Mouse (Mus musculus) kidney, embryonic 15.5 days (tissue): ENCODE measurements around the gene Havcr2. TPM values are rescaled to one million over a fixed set of nuclear protein-coding genes. Genes with fewer than 3 reads are reported as not detected.
"Not testable (repeated sequence)": the region's sequence is repeated elsewhere in the genome, so short reads cannot be mapped to it uniquely, and the experiment has no call there.

Experiments used
- ATAC-seq: fragments of 200-750 bp; cut with Nextera tagmentation; replicated peaks from 2 replicates; pipeline ENCODE4 v1.8.0; 2017; ENCODE audit warnings: moderate TSS enrichment; ENCODE audit not compliant: low FRiP score
- H3K27ac ChIP-seq: fragments of 300-500 bp; sonication (generic); 2 replicates; pipeline ENCODE4 v1.5.1; 2015; ENCODE audit warnings: mild to moderate bottlenecking, inconsistent platforms
- H3K27me3 ChIP-seq: fragments of 300-500 bp; sonication (generic); 2 replicates; pipeline ENCODE4 v1.6.1; 2015; ENCODE audit warnings: inconsistent platforms
- H3K36me3 ChIP-seq: fragments of 300-500 bp; sonication (generic); 2 replicates; pipeline ENCODE4 v1.6.1; 2015; ENCODE audit warnings: inconsistent platforms
- H3K4me1 ChIP-seq: fragments of 300-500 bp; sonication (generic); 2 replicates; pipeline ENCODE4 v1.6.1; 2015; ENCODE audit warnings: inconsistent platforms
- H3K4me2 ChIP-seq: fragments of 300-500 bp; sonication (generic); 2 replicates; pipeline ENCODE4 v1.6.1; 2015; ENCODE audit warnings: moderate library complexity, mild to moderate bottlenecking, inconsistent platforms
- H3K4me3 ChIP-seq: fragments of 300-500 bp; sonication (generic); replicated peaks from 2 replicates; pipeline ENCODE4 v1.5.1; 2015; ENCODE audit warnings: mild to moderate bottlenecking, inconsistent platforms
- H3K9ac ChIP-seq: fragments of 300-500 bp; sonication (generic); 2 replicates; pipeline ENCODE4 v1.6.1; 2015; ENCODE audit warnings: mild to moderate bottlenecking, inconsistent platforms
- H3K9me3 ChIP-seq: fragments of 300-500 bp; sonication (generic); replicated peaks from 2 replicates; pipeline ENCODE4 v1.6.1; 2016; ENCODE audit warnings: inconsistent platforms
- WGBS: fragments of 180-500 bp; shearing (Covaris S2); methylation state at CpG from one replicate; pipeline ENCODE4 v1.1.7; 2015; ENCODE audit warnings: mixed read lengths; 5-methylcytosine and 5-hydroxymethylcytosine counted together
- polyA plus RNA-seq: library from polyadenylated mRNA; unstranded; fragments of >200 nt; fragmentation: Nextera tagmentation; extraction: Ambion mirVana; gene quantifications from 2 replicates; pipeline ENCODE4 v1.2.1, GENCODE M21; 2015

Havcr2 gene
- polyA plus RNA-seq: 0.09 TPM in 1 of 2 replicates, not detected in the other

DNA sequence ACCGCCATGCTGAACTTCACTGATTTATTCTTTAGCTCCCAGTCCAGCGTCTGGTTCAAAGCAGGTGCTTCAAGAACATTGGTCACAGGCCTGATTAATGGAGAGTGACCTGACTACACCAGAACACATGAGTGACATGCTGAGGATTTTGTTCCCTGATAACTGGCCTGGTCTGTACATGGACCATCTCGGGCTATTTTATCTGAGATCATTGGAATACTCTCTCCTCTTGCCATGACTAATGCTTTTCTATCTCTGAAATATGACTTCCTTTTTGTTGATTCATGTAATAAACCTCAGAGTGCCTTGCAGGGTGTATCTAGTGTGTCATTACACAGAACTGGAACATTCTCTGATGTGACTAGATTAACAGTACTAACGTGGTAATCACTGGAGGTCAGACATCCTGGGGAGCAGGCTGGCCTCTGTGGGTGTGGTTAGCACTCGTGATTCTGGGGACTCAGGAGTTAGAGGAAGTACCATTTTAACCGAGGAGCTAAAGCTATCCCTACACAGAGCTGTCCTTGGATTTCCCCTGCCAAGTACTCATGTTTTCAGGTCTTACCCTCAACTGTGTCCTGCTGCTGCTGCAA is at the start of gene Havcr2:
Havcr2 (plus strand) TSS at position 483 of the 593 bp plus-strand sequence.
- WGBS: 74% methylated on average over 6 of the region's 6 CpGs
- Histone ChIP-seq H3K4me3 (no peak within 1 kb of the TSS), H3K4me2 (no peak within 1 kb of the TSS), H3K4me1 (no peaks in the 10 kb centered on the region), H3K27me3 (no peaks in the 10 kb centered on the region), H3K36me3 (no peaks in the 10 kb centered on the region), H3K9ac (no peak within 1 kb of the TSS), H3K27ac (no peak within 1 kb of the TSS), H3K9me3 (no peaks in the 10 kb centered on the region)
- no peak for ATAC-seq

DNA sequence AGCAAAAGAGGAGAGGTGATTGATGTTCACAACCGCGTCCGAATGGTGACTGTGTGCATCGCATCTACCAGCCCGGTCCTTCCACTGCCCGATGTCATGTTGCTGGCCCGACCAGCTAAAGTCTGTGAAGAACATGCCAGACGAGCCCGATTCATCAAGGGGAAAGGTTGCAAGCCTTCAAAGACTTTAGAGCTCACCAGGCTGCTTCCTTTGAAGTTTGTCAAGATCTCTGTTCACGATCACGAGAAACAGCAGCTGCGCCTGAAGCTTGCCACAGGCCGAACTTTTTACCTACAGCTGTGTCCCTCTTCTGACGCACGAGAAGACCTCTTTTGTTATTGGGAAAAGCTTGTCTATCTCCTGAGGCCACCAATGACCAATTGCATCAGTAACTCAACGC is 49.7 kb upstream of the Havcr2 start:
- no peaks in the 10 kb centered on the region for H3K36me3 ChIP-seq
- H3K27me3 ChIP-seq: 0 out of 2 replicates have a peak, but pooled peaks cover 6% of the 10 kb centered on the region
- H3K9me3 ChIP-seq: no peaks in the 10 kb centered on the region
- H3K9ac ChIP-seq: no peak overlapping the region
- no peak overlapping the region for H3K27ac ChIP-seq
- peaks cover 4% of the 10 kb centered on the region for H3K4me1 ChIP-seq
- no peak for ATAC-seq
- 85% methylated on average over 16 of the region's 16 CpGs for WGBS
- H3K4me3 ChIP-seq: no peak overlapping the region
- H3K4me2 ChIP-seq: no peak overlapping the region

DNA sequence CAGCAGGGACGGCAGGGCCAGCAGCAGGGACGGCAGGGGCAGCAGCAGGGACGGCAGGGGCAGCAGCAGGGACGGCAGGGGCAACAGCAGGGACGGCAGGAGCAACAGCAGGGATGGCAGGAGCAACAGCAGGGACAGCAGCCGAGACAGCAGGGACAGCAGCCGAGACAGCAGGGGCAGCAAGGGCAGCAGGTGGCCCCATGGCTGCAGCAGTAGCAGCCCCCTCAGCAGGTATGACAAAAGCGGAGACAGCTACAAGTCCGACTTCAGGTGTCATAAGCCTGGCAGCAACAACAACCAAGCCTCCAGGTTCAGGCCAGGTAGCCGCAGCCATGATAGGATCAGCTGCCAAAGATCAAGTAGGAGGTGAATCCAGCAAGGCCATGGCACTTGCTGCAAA is 48.0 kb upstream of the Havcr2 start:
- ATAC-seq: no peak
- Histone ChIP-seq H3K9ac (no peak overlapping the region), H3K4me2 (no peak overlapping the region), H3K27me3 (0 out of 2 replicates have a peak, but pooled peaks cover 6% of the 10 kb centered on the region), H3K9me3 (no peaks in the 10 kb centered on the region), H3K27ac (no peak overlapping the region), H3K4me1 (peaks cover 1% of the 10 kb centered on the region), H3K36me3 (no peaks in the 10 kb centered on the region), H3K4me3 (no peak overlapping the region)
- 39% methylated on average over 10 of the region's 10 CpGs for WGBS

DNA sequence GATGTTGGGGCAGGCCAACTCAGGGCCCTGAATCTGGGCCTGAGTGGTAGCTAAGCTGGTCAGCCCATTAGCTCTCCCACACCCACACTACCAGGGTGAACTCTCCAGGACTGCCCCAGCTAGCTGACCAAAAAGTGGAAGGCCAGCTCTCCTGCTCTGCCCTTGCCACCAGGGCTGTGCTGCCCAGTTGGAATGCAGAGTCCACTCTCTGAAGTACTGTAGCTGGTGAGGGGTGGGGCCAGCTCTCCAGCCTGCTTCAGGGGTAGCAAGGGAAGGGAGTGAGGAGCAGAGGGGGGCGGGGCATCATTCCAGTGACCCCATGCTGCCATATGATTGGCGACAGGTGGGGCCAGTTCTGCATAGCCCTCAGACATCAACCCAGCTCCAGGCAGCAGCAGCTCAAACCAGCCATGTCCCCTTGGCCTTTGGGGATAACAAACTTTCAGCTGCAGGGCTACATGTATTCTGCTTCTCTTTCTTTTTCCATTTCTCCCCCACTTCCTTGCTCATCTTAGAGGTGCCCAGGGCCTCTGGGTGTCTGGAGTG is 44.6 kb upstream of the Havcr2 start:
- no peaks in the 10 kb centered on the region for H3K36me3 ChIP-seq
- 0 out of 2 replicates have a peak, but pooled peaks cover 3% of the 10 kb centered on the region for H3K27me3 ChIP-seq
- H3K27ac ChIP-seq: no peak overlapping the region
- peak; percentile 52; the same call in 1 of the 2 replicates for ATAC-seq
- no peaks in the 10 kb centered on the region for H3K4me1 ChIP-seq
- 43% methylated on average over 2 of the region's 2 CpGs for WGBS
- no peak overlapping the region for H3K9ac ChIP-seq
- H3K4me3 ChIP-seq: no peak overlapping the region
- H3K4me2 ChIP-seq: no peak overlapping the region
- H3K9me3 ChIP-seq: no peaks in the 10 kb centered on the region

DNA sequence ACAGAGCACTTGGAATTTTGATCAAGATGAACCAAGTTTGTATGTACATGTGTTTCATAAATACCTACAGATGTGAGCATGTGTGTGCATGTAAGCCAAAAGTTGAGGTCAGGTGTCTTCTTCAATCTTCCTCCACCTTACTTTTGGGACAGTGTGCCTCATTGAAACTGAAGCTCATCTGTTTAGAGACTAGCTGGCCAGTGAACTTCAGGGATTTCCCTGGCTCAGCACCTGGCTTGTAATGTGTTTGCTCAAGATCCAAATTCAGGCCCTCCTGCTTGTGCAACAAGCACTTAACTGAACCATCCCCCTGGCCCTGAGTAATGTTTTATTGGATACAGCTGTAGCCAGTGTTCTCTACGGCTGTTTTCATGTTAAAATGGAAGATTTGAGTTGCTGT is 36.3 kb upstream of the Havcr2 start:
- Histone ChIP-seq H3K9ac (no peak overlapping the region), H3K27ac (no peak overlapping the region), H3K9me3 (no peaks in the 10 kb centered on the region), H3K4me2 (no peak overlapping the region), H3K27me3 (no peaks in the 10 kb centered on the region), H3K4me1 (no peaks in the 10 kb centered on the region), H3K4me3 (no peak overlapping the region), H3K36me3 (no peaks in the 10 kb centered on the region)
- WGBS: 48% methylated on average over 1 of the region's 1 CpGs
- no peak for ATAC-seq

DNA sequence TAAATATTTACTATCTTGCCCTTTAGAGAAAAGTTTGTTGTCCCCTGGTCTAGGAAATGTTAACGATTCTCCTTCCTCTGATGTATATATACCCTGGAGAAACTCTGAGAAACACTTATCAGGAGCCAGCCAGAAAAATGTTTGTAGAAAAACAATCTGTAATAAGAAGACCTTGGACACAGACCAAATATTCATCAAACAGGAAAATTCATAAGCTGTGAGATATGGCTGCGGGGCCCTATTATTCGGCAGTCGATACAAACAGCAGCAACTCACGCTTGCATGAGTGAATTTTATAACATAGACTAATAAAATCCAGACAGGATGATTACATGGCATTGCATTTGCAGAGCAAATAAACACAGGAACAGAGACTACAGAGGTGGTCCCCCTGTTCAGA is 35.9 kb upstream of the Havcr2 start:
- Histone ChIP-seq H3K9me3 (no peaks in the 10 kb centered on the region), H3K36me3 (no peaks in the 10 kb centered on the region), H3K4me1 (no peaks in the 10 kb centered on the region), H3K4me2 (no peak overlapping the region), H3K27me3 (no peaks in the 10 kb centered on the region), H3K9ac (no peak overlapping the region), H3K4me3 (no peak overlapping the region), H3K27ac (no peak overlapping the region)
- ATAC-seq: no peak
- WGBS: 78% methylated on average over 5 of the region's 5 CpGs

DNA sequence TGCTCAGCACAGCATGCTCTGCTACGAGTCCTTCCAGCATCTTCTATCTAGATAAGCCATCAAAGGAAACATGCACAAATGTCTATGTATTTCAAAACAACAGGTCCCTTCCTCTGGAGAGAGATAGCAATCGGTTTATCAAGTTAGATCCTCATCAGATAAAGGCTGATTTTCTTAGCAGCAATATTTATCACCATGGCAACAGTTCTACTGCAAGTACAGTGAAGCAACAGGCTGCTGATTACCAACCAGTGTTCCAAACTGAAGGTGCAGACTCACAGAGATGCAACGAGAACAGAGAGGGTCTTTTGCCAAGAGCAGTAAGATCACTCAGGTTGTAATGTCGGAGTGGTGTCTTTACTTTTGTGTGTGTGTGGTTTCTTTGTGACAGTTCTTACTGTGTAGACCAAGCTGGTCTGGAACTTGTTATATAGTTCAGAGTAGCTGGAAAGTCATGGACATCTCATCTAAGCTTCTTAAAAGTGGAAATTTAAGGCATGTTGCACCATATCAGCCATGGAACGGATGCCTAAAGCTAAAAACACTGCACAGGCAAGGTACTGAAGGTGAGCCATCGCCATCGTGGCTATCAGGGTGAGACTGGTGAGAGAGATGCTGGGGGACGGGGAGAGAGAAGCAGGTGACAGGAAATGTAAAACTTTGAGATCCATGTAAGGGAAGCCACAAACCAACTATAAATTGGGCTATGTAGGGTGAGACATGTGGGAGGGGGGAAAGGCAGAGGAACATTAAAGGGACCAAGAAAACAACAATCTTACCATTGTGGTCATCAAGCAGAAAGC is 33.4 kb upstream of the Havcr2 start:
- no peak overlapping the region for H3K9ac ChIP-seq
- no peaks in the 10 kb centered on the region for H3K27me3 ChIP-seq

DNA sequence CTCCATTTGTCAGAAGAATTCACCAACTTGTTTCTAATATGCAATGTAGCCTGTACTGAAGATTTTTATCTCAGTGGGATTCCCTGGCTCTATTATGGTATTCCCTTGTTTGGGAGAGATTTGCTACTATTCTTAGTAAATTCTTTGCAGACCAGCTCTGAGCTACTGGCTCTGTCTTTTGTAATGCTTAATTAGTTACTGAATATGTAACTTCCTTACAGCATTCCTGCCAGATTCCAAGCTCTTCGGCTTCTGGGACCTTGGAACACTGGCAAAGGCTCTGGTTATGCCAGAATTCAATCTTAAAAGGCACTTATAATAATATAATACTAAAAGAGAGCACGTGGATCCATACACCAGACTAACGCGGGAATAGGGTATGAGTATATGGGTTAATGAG is 26.6 kb upstream of the Havcr2 start:
- H3K9me3 ChIP-seq, H3K9ac ChIP-seq, H3K4me2 ChIP-seq, H3K36me3 ChIP-seq, H3K27ac ChIP-seq, H3K4me3 ChIP-seq, ATAC-seq, H3K27me3 ChIP-seq, H3K4me1 ChIP-seq: not testable (repeated sequence)
- 44% methylated on average over 4 of the region's 4 CpGs for WGBS

More for the DNA sequence above, 33.4 kb upstream of the Havcr2 start:
- WGBS: 80% methylated on average over 8 of the region's 8 CpGs
- no peak for ATAC-seq
- Histone ChIP-seq H3K9me3 (no peaks in the 10 kb centered on the region), H3K4me2 (no peak overlapping the region), H3K4me1 (no peaks in the 10 kb centered on the region), H3K36me3 (no peaks in the 10 kb centered on the region), H3K27ac (no peak overlapping the region), H3K4me3 (no peak overlapping the region)

DNA sequence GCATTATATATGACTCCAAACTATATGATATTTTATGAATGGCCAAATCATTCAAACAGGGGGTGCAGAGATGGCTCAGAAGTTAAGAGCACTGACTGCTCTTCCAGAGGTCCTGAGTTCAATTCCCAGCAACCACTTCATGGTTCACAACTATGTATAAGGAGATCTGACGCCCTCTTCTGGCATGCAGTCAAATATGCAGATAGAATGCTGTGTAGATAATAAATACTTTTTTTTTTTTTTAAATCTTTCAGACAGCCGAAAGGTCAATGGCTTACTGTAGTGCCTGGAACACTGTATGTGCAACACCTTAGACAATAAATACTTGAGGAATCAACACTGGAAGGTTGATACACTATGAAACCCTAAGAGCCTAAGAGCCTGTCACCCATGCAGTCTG is 24.6 kb upstream of the Havcr2 start:
- no peak overlapping the region for H3K4me2 ChIP-seq
- no peaks in the 10 kb centered on the region for H3K27me3 ChIP-seq
- no peaks in the 10 kb centered on the region for H3K36me3 ChIP-seq
- WGBS: 92% methylated on average over 2 of the region's 2 CpGs
- no peaks in the 10 kb centered on the region for H3K9me3 ChIP-seq
- no peaks in the 10 kb centered on the region for H3K4me1 ChIP-seq
- ATAC-seq: no peak
- no peak overlapping the region for H3K9ac ChIP-seq
- no peak overlapping the region for H3K4me3 ChIP-seq
- no peak overlapping the region for H3K27ac ChIP-seq

DNA sequence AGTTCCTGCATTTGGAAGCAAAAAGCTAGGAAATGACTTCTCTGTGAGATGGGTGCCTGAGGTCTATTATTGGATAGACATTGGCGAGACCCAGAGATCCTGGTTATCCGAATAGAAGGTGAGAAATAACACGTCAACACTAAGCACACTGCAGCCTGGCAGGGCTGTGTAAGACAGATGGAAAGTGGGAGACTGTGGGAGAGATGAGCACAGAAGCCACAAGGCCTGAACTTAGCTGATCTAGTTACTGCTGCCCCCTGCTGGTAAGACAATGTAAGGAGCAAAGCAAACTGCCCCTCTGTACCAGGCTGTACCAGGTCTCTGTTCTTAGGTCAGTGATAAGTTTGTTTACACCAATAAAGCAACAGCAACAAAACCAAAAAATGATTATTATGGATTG is 23.6 kb upstream of the Havcr2 start:
- H3K27ac ChIP-seq: no peak overlapping the region
- ATAC-seq: peak; percentile 88
- no peak overlapping the region for H3K9ac ChIP-seq
- H3K9me3 ChIP-seq: no peaks in the 10 kb centered on the region
- H3K36me3 ChIP-seq: no peaks in the 10 kb centered on the region
- no peaks in the 10 kb centered on the region for H3K4me1 ChIP-seq
- WGBS: 23% methylated on average over 3 of the region's 3 CpGs
- H3K27me3 ChIP-seq: no peaks in the 10 kb centered on the region
- no peak overlapping the region for H3K4me2 ChIP-seq
- H3K4me3 ChIP-seq: no peak overlapping the region

DNA sequence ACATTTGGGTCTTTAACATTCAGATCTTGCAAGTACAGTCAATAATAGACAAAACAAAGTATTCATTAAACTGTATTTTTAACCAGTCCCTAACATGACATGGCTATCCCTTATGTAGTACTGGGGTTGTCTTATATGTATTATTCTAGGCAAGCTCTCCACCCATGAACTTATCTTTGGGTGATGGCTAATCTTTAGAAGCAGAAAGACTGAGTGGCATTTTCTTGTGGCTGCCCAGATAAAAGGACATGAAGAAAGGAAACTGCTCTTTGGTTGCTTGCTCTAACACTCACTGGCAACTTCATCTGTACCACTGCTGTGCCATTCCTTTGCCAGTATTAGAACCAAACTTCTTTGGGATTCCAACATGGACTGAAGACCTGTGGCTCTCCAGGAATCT is 19.4 kb upstream of the Havcr2 start:
- no peak overlapping the region for H3K9ac ChIP-seq
- no peak for ATAC-seq
- no peaks in the 10 kb centered on the region for H3K9me3 ChIP-seq
- no peak overlapping the region for H3K27ac ChIP-seq
- no peaks in the 10 kb centered on the region for H3K27me3 ChIP-seq
- H3K4me2 ChIP-seq: no peak overlapping the region
- H3K4me3 ChIP-seq: no peak overlapping the region
- H3K36me3 ChIP-seq: peaks cover 16% of the 10 kb centered on the region
- H3K4me1 ChIP-seq: peaks cover 4% of the 10 kb centered on the region; the same call in 1 of the 2 replicates

DNA sequence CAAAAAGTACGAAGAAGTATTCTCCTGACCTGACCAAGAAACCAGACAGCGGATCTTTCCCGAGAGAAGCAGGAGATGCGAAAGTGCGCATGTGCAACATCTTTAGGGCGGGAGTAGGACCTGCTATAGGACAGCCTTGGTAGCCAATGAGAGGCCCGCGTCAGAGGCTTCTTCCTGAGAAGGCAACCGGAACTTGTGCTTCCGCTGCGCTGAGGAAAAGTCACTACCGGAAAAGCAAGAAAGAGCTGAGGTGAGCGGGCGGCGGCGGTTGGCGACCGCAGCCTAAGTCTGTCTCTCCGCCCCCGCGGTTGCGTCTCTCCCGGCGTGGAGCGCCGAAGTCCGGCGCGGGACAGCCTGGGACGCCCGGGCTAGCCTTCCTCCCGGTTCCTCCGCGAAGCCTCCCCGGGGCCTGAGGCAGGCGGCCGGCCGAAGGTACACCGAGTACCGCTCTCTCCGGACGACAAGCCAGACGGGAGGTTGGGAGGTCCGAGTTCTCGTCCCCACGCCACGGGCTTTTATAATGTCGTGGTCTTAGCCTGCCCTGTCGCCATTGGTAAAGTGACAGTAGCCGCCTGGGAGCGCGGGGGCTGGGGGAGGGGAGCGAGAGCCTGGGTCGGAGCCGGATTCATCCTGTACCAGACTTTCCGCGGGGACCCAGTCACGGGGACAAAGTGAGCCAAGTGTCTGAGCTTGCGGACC is 17.8 kb upstream of the Havcr2 start, which contains the start of gene Med7:
Med7 (plus strand) TSS at position 166 of the 699 bp plus-strand sequence.
- Histone ChIP-seq H3K27ac (peak within 1 kb of the TSS; percentile 96), H3K27me3 (no peaks in the 10 kb centered on the region), H3K4me3 (peak within 1 kb of the TSS; percentile 99), H3K9ac (peak within 1 kb of the TSS; percentile 93), H3K36me3 (peaks cover 28% of the 10 kb centered on the region), H3K4me2 (peak within 1 kb of the TSS; percentile 70), H3K9me3 (no peaks in the 10 kb centered on the region), H3K4me1 (peaks cover 4% of the 10 kb centered on the region; the same call in 1 of the 2 replicates)
- peak; percentile 99 for ATAC-seq
- WGBS: under 1% methylated on average over 59 of the region's 59 CpGs
